Mouse (Mus musculus) E14TG2a.4 (cell line): ENCODE results near the gene Mcm2.

Experiments used
- H3K27me3 ChIP-seq: 2 replicates; pipeline ENCODE4 v1.6.1; 2014; ENCODE audit warnings: low read length, control low read depth; ENCODE audit not compliant: insufficient read depth
- H3K36me3 ChIP-seq: 2 replicates; pipeline ENCODE4 v1.6.1; 2014; ENCODE audit warnings: low read length, control low read depth; ENCODE audit not compliant: insufficient read depth
- H3K4me1 ChIP-seq: replicated peaks from 2 replicates; pipeline ENCODE4 v1.6.1; 2014; ENCODE audit warnings: low read depth, low read length, control low read depth
- H3K4me3 ChIP-seq: replicated peaks from 2 replicates; pipeline ENCODE4 v1.5.1; 2014; ENCODE audit warnings: mild to moderate bottlenecking, low read length
- H3K9me3 ChIP-seq: 2 replicates; pipeline ENCODE4 v1.6.1; 2014; ENCODE audit warnings: low read length, control low read depth
- CTCF ChIP-seq: conservative IDR thresholded peaks from 2 replicates; pipeline ENCODE4 v1.5.1; 2014; ENCODE audit warnings: low read length
- NANOG ChIP-seq: IDR thresholded peaks from 2 replicates; pipeline ENCODE4 v1.6.1; 2014; ENCODE audit warnings: borderline replicate concordance, low read length, mixed read lengths
- POU5F1 ChIP-seq: IDR thresholded peaks from 2 replicates; pipeline ENCODE4 v1.6.1; 2014; ENCODE audit warnings: low read length, borderline replicate concordance

Gene Mcm2

GRCm38 (mm10) chr6:88904456-88904974 is 5.9 kb upstream of the Mcm2 start:
- Histone ChIP-seq H3K4me3 (no peak overlapping the region), H3K9me3 (no peaks in the 10 kb centered on the region), H3K4me1 (peaks cover 62% of the 10 kb centered on the region), H3K36me3 (peaks cover 24% of the 10 kb centered on the region), H3K27me3 (no peaks in the 10 kb centered on the region)
- no peak for TF ChIP-seq NANOG
- TF ChIP-seq POU5F1, result no peak
- no peak for TF ChIP-seq CTCF

GRCm38 (mm10) chr6:88903708-88904107 is 5.1 kb upstream of the Mcm2 start:
- Histone ChIP-seq H3K9me3 (no peaks in the 10 kb centered on the region), H3K27me3 (no peaks in the 10 kb centered on the region), H3K4me1 (peaks cover 70% of the 10 kb centered on the region), H3K4me3 (peak overlapping the region; percentile 86; the same call in 1 of the 2 replicates), H3K36me3 (peaks cover 16% of the 10 kb centered on the region)
- no peak for TF ChIP-seq POU5F1
- TF ChIP-seq NANOG, result no peak
- no peak for TF ChIP-seq CTCF

GRCm38 (mm10) chr6:88901947-88902820 is 3.6 kb upstream of the Mcm2 start, which contains the start of gene Tpra1:
Tpra1 (plus strand) TSS chr6:88902251.
- peaks cover 65% of the 10 kb centered on the region for H3K4me1 ChIP-seq
- no peaks in the 10 kb centered on the region for H3K9me3 ChIP-seq
- no peaks in the 10 kb centered on the region for H3K27me3 ChIP-seq
- H3K36me3 ChIP-seq, result peaks cover 6% of the 10 kb centered on the region
- TF ChIP-seq CTCF (no peak), NANOG (no peak), POU5F1 (no peak)
- peak within 1 kb of the TSS; percentile 86 for H3K4me3 ChIP-seq

GRCm38 (mm10) chr6:88901471-88901870 is 2.9 kb upstream of the Mcm2 start:
- Histone ChIP-seq H3K4me1 (peaks cover 66% of the 10 kb centered on the region), H3K36me3 (peaks cover 10% of the 10 kb centered on the region), H3K9me3 (no peaks in the 10 kb centered on the region), H3K27me3 (no peaks in the 10 kb centered on the region), H3K4me3 (peak overlapping the region; percentile 86)
- TF ChIP-seq NANOG (no peak), CTCF (no peak), POU5F1 (no peak)

GRCm38 (mm10) chr6:88899628-88900027 is 1.0 kb upstream of the Mcm2 start:
- peaks cover 28% of the 10 kb centered on the region for H3K36me3 ChIP-seq
- peaks cover 65% of the 10 kb centered on the region for H3K4me1 ChIP-seq
- TF ChIP-seq CTCF (no peak), NANOG (no peak)
- no peaks in the 10 kb centered on the region for H3K9me3 ChIP-seq
- no peaks in the 10 kb centered on the region for H3K27me3 ChIP-seq
- no peak overlapping the region for H3K4me3 ChIP-seq

GRCm38 (mm10) chr6:88899086-88899485 is 506 bp upstream of the Mcm2 start:
- TF ChIP-seq NANOG (no peak), CTCF (no peak), POU5F1 (no peak)
- no peaks in the 10 kb centered on the region for H3K9me3 ChIP-seq
- H3K4me1 ChIP-seq, result peaks cover 69% of the 10 kb centered on the region
- H3K4me3 ChIP-seq, result no peak overlapping the region
- H3K36me3 ChIP-seq, result peaks cover 33% of the 10 kb centered on the region
- H3K27me3 ChIP-seq, result no peaks in the 10 kb centered on the region

GRCm38 (mm10) chr6:88897246-88897645 is 1.3 kb downstream of the Mcm2 start:
- Histone ChIP-seq H3K4me1 (peaks cover 73% of the 10 kb centered on the region), H3K27me3 (no peaks in the 10 kb centered on the region), H3K4me3 (peak overlapping the region; percentile 98), H3K36me3 (peaks cover 51% of the 10 kb centered on the region), H3K9me3 (no peaks in the 10 kb centered on the region)
- TF ChIP-seq NANOG (no peak), POU5F1 (no peak), CTCF (no peak)

GRCm38 (mm10) chr6:88895943-88896342 is 2.6 kb downstream of the Mcm2 start:
- Histone ChIP-seq H3K9me3 (no peaks in the 10 kb centered on the region), H3K4me3 (peak overlapping the region; percentile 43), H3K4me1 (peaks cover 78% of the 10 kb centered on the region), H3K36me3 (peaks cover 64% of the 10 kb centered on the region), H3K27me3 (no peaks in the 10 kb centered on the region)
- TF ChIP-seq CTCF (peak; percentile 39), POU5F1 (no peak)

- H3K9me3 ChIP-seq, result no peaks in the 10 kb centered on the region
- H3K27me3 ChIP-seq, result no peaks in the 10 kb centered on the region
- peak overlapping the region; percentile 63 for H3K4me3 ChIP-seq
- peaks cover 85% of the 10 kb centered on the region for H3K4me1 ChIP-seq
- peaks cover 88% of the 10 kb centered on the region for H3K36me3 ChIP-seq
- TF ChIP-seq NANOG (no peak), CTCF (peak; percentile 83)
These were observed 5.0 kb downstream of the Mcm2 start for GRCm38 (mm10) chr6:88893559-88893958.
